Mouse (Mus musculus): ENCODE measurements around the gene Ranbp2. TPM values are rescaled to one million over a fixed set of nuclear protein-coding genes. Genes with fewer than 3 reads are reported as not detected.

Ranbp2 gene
- polyA plus RNA-seq, 1 experiment from 2014 or later, result 26.0 TPM

DNA sequence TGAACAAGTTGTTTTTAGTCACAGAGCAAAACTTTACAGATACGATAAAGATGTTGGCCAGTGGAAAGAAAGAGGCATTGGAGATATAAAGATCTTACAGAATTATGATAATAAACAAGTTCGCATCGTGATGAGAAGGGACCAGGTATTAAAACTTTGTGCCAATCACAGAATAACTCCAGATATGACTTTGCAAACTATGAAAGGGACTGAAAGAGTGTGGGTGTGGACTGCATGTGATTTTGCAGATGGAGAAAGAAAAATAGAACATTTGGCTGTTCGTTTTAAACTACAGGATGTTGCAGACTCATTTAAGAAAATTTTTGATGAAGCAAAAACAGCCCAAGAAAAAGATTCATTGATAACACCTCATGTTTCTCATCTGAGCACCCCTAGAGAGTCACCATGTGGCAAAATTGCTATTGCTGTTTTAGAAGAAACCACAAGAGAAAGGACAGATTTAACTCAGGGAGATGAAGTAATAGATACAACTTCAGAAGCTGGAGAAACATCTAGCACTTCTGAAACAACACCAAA lies 33.3 kb downstream of the Ranbp2 start:
- H3K36me3 ChIP-seq (ENCODE audit: control insufficient read depth, insufficient read depth, low read length), result peaks cover 46% of the 10 kb centered on the region
- H3K4me1 ChIP-seq (replicated peaks; ENCODE audit: control insufficient read depth, insufficient read depth, low read length), result no peaks in the 10 kb centered on the region
- no peaks in the 10 kb centered on the region for H3K27me3 ChIP-seq (ENCODE audit: control insufficient read depth, insufficient read depth, low read depth, low read length)
- H3K9me3 ChIP-seq (ENCODE audit: control insufficient read depth, low read length), result no peaks in the 10 kb centered on the region
- H3K4me2 ChIP-seq (ENCODE audit: low read depth, low read length), result no peak overlapping the region
- no peak overlapping the region for H3K4me3 ChIP-seq (ENCODE audit: low read length)
- WGBS, result 89% methylated on average over 4 of the region's 4 CpGs
- H3K27ac ChIP-seq (ENCODE audit: low read length), result no peak overlapping the region
- ATAC-seq (ENCODE audit: low read depth), result no peak
- no peak overlapping the region for H3K9ac ChIP-seq (ENCODE audit: low read length)

GRCm38 (mm10) chr10:58491031-58491430 lies 44.3 kb downstream of the Ranbp2 start:
- H3K4me2 ChIP-seq (ENCODE audit: low read depth, low read length), result no peak overlapping the region
- no peak overlapping the region for H3K27ac ChIP-seq (ENCODE audit: low read length)
- no peak overlapping the region for H3K4me3 ChIP-seq (ENCODE audit: low read length)
- 87% methylated on average over 5 of the region's 5 CpGs for WGBS
- ATAC-seq (ENCODE audit: low read depth), result no peak
- H3K9ac ChIP-seq (ENCODE audit: low read length), result no peak overlapping the region
- H3K4me1 ChIP-seq (replicated peaks; ENCODE audit: control insufficient read depth, insufficient read depth, low read length), result no peaks in the 10 kb centered on the region
- H3K27me3 ChIP-seq (ENCODE audit: control insufficient read depth, insufficient read depth, low read depth, low read length), result no peaks in the 10 kb centered on the region
- H3K36me3 ChIP-seq (ENCODE audit: control insufficient read depth, insufficient read depth, low read length), result peaks cover 40% of the 10 kb centered on the region
- no peaks in the 10 kb centered on the region for H3K9me3 ChIP-seq (ENCODE audit: control insufficient read depth, low read length)

DNA sequence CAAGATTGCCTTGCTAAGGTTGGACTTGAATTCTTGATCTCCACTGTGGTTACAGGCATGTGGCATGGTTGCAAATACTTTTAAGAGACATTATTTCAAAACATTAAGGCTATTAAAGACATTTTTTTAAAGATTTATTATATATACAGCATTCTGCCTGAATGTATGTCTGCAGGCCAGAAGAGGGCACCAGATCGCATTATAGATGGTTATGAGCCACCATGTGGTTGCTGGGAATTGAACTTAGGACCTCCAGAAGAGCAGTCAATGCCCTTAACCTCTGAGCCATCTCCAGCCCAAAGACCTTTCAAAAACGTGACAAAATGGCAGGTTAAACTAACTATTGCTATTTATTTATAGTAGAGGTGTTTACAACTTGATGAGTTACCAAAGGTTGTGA lies 48.9 kb downstream of the Ranbp2 start:
- Histone ChIP-seq H3K27ac (ENCODE audit: low read length) (no peak overlapping the region), H3K27me3 (ENCODE audit: control insufficient read depth, insufficient read depth, low read depth, low read length) (no peaks in the 10 kb centered on the region), H3K9me3 (ENCODE audit: control insufficient read depth, low read length) (no peaks in the 10 kb centered on the region), H3K36me3 (ENCODE audit: control insufficient read depth, insufficient read depth, low read length) (peaks cover 31% of the 10 kb centered on the region), H3K4me1 (replicated peaks; ENCODE audit: control insufficient read depth, insufficient read depth, low read length) (peaks cover 12% of the 10 kb centered on the region), H3K4me2 (ENCODE audit: low read depth, low read length) (no peak overlapping the region), H3K9ac (ENCODE audit: low read length) (no peak overlapping the region), H3K4me3 (ENCODE audit: low read length) (no peak overlapping the region)
- WGBS, result 77% methylated on average over 2 of the region's 2 CpGs
- no peak for ATAC-seq (ENCODE audit: low read depth)

DNA sequence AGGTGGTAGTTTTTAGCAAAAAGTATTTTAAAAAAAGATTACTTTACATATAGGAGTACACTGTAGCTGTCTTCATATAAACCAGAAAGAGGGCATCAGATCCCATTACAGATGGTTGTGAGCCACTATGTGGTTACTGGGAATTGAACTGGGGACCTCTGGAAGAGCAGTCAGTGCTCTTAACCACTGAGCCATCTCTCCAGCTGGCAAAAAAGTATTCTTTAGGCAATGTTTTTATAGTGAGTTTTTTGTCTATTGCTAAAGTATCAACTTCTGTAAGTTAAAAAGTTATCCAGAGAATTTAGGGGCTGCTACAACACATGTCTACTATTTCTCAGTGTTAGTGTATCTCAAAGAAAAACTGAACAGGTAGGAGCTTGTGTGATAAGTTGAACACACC lies 50.0 kb downstream of the Ranbp2 start:
- no peak for ATAC-seq (ENCODE audit: low read depth)
- peak overlapping the region; percentile 75 for H3K4me3 ChIP-seq (ENCODE audit: low read length)

DNA sequence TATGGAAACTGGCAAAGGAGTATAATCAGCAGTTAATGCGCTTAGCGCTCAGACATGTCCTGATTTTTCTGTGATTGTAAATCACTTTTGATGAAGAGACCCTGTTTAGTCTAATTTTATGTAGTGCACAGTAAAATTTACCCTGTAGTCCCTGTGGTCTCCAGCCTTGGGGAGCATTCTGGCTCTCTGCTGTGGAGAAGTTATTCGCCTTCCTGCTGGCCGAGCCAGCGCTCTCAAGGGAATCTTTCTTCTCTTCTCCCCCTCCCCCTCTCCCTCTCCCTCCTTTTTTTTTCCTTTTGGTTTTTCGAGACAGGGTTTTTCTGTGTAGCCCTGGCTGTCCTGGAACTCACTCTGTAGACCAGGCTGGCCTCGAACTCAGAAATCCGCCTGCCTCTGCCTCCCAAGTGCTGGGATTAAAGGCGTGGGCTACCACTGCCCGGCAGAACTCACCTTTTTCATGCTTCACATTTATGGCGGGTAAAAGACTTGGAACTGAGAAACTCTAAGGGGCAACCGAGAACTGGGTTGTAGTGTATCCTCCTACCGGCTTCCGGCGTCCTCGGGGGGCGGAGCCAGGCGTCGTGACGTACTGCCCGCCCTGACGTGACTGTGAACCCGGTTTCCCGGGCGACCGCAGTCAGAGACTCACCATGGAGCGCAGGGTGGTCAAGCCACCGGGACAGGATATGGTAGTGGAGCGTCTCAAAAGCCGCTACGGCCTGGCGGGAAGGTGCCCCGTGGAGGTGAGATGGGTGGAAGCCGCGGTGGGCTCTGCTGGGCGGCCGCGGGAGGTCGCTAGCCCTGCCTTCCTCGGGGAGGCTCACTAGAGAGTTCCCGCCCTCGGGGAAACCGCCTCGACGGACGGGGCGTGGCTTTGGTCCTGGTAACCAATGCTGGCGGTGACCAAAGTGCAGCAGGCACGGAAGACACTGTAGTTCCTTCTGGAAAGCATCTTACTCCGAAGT lies 50.9 kb downstream of the Ranbp2 start, which contains the start of gene Ccdc138:
TSS of gene Ccdc138 (plus strand) at position 629 of the 965 bp plus-strand sequence.
- H3K9me3 ChIP-seq (ENCODE audit: control insufficient read depth, low read length), result no peaks in the 10 kb centered on the region
- peak within 1 kb of the TSS; percentile 78 for H3K9ac ChIP-seq (ENCODE audit: low read length)
- peak within 1 kb of the TSS; percentile 59 for H3K4me2 ChIP-seq (ENCODE audit: low read depth, low read length)
- peaks cover 12% of the 10 kb centered on the region for H3K4me1 ChIP-seq (replicated peaks; ENCODE audit: control insufficient read depth, insufficient read depth, low read length)
- ATAC-seq (ENCODE audit: low read depth), result peak; percentile 99
- H3K4me3 ChIP-seq (ENCODE audit: low read length), result peak within 1 kb of the TSS; percentile 75
- H3K27ac ChIP-seq (ENCODE audit: low read length), result peak within 1 kb of the TSS; percentile 90
- no peaks in the 10 kb centered on the region for H3K27me3 ChIP-seq (ENCODE audit: control insufficient read depth, insufficient read depth, low read depth, low read length)
- H3K36me3 ChIP-seq (ENCODE audit: control insufficient read depth, insufficient read depth, low read length), result peaks cover 18% of the 10 kb centered on the region; the same call in 1 of the 2 replicates
- WGBS, result 1% methylated on average over 50 of the region's 50 CpGs

More for the DNA sequence above, 50.0 kb downstream of the Ranbp2 start:
- H3K9ac ChIP-seq (ENCODE audit: low read length), result no peak overlapping the region; the same call in 1 of the 2 replicates
- H3K36me3 ChIP-seq (ENCODE audit: control insufficient read depth, insufficient read depth, low read length), result peaks cover 25% of the 10 kb centered on the region; the same call in 1 of the 2 replicates
- H3K27me3 ChIP-seq (ENCODE audit: control insufficient read depth, insufficient read depth, low read depth, low read length), result no peaks in the 10 kb centered on the region
- H3K9me3 ChIP-seq (ENCODE audit: control insufficient read depth, low read length), result no peaks in the 10 kb centered on the region
- peaks cover 12% of the 10 kb centered on the region for H3K4me1 ChIP-seq (replicated peaks; ENCODE audit: control insufficient read depth, insufficient read depth, low read length)
- H3K4me2 ChIP-seq (ENCODE audit: low read depth, low read length), result peak overlapping the region; percentile 59
- no peak overlapping the region for H3K27ac ChIP-seq (ENCODE audit: low read length)

GRCm38 (mm10) chr10:58498516-58498915 lies 51.8 kb downstream of the Ranbp2 start:
- Histone ChIP-seq H3K36me3 (ENCODE audit: control insufficient read depth, insufficient read depth, low read length) (peaks cover 10% of the 10 kb centered on the region; the same call in 1 of the 2 replicates), H3K4me3 (ENCODE audit: low read length) (peak overlapping the region; percentile 75), H3K27ac (ENCODE audit: low read length) (peak overlapping the region; percentile 90; the same call in 1 of the 2 replicates), H3K9me3 (ENCODE audit: control insufficient read depth, low read length) (no peaks in the 10 kb centered on the region), H3K9ac (ENCODE audit: low read length) (peak overlapping the region; percentile 78), H3K4me2 (ENCODE audit: low read depth, low read length) (peak overlapping the region; percentile 59), H3K4me1 (replicated peaks; ENCODE audit: control insufficient read depth, insufficient read depth, low read length) (peaks cover 12% of the 10 kb centered on the region), H3K27me3 (ENCODE audit: control insufficient read depth, insufficient read depth, low read depth, low read length) (no peaks in the 10 kb centered on the region)
- no peak for ATAC-seq (ENCODE audit: low read depth)
- WGBS, result 54% methylated on average over 2 of the region's 2 CpGs

DNA sequence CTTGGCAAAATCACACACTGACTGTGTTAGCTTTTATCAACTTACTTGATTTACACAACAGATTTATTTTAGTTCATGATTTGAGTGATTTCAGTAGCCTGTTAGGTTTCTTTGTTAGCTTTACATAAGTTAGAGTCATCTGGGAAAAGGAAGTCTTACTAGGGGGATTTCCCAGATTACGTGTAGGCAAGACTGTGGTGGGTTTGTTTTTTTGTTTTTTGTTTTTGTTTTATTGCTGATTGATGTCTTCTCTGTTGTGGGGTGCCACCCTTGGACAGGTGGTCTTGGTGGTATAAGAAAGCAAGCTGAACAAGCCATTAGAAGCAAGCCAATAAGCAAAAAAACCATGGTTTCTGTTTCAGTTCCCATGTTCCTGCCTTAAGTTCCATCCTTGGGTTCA lies 82.6 kb downstream of the Ranbp2 start:
- Histone ChIP-seq H3K4me2 (ENCODE audit: low read depth, low read length) (no peak overlapping the region), H3K9me3 (ENCODE audit: control insufficient read depth, low read length) (no peaks in the 10 kb centered on the region), H3K27me3 (ENCODE audit: control insufficient read depth, insufficient read depth, low read depth, low read length) (no peaks in the 10 kb centered on the region), H3K4me3 (ENCODE audit: low read length) (no peak overlapping the region), H3K4me1 (replicated peaks; ENCODE audit: control insufficient read depth, insufficient read depth, low read length) (no peaks in the 10 kb centered on the region), H3K36me3 (ENCODE audit: control insufficient read depth, insufficient read depth, low read length) (peaks cover 6% of the 10 kb centered on the region; the same call in 1 of the 2 replicates), H3K27ac (ENCODE audit: low read length) (no peak overlapping the region), H3K9ac (ENCODE audit: low read length) (no peak overlapping the region)
- ATAC-seq (ENCODE audit: low read depth), result no peak
- WGBS, result 81% methylated on average over 1 of the region's 1 CpGs

GRCm38 (mm10) chr10:58530896-58531790 lies 84.4 kb downstream of the Ranbp2 start:
- 83% methylated on average over 10 of the region's 10 CpGs for WGBS
- Histone ChIP-seq H3K27ac (ENCODE audit: low read length) (no peak overlapping the region), H3K36me3 (ENCODE audit: control insufficient read depth, insufficient read depth, low read length) (peaks cover 6% of the 10 kb centered on the region; the same call in 1 of the 2 replicates), H3K4me3 (ENCODE audit: low read length) (no peak overlapping the region), H3K9ac (ENCODE audit: low read length) (no peak overlapping the region), H3K4me1 (replicated peaks; ENCODE audit: control insufficient read depth, insufficient read depth, low read length) (no peaks in the 10 kb centered on the region), H3K9me3 (ENCODE audit: control insufficient read depth, low read length) (no peaks in the 10 kb centered on the region), H3K27me3 (ENCODE audit: control insufficient read depth, insufficient read depth, low read depth, low read length) (no peaks in the 10 kb centered on the region), H3K4me2 (ENCODE audit: low read depth, low read length) (no peak overlapping the region)
- ATAC-seq (ENCODE audit: low read depth), result no peak

All from lung, embryonic 16.5 days (tissue).